Mouse (Mus musculus) neural tube, embryonic 15.5 days (tissue): Measurements from ENCODE around the gene Gper1. TPM values are rescaled to one million over a fixed set of nuclear protein-coding genes. Genes with fewer than 3 reads are reported as not detected.
A peak's percentile ranks its signal among the peaks of the same experiment; 100 is the strongest.

Experiments used
- ATAC-seq: fragments of 200-750 bp; cut with Nextera tagmentation; 2 replicates; pipeline ENCODE4 v1.8.0; 2017; ENCODE audit warnings: mild to moderate bottlenecking, moderate TSS enrichment, moderate library complexity; ENCODE audit not compliant: low FRiP score
- H3K27ac ChIP-seq: fragments of 300-500 bp; sonication (generic); replicated peaks from 2 replicates; pipeline ENCODE4 v1.5.1; 2015; ENCODE audit warnings: mild to moderate bottlenecking, inconsistent platforms
- H3K27me3 ChIP-seq: fragments of 300-500 bp; sonication (generic); replicated peaks from 2 replicates; pipeline ENCODE4 v1.6.1; 2015; ENCODE audit warnings: inconsistent platforms
- H3K36me3 ChIP-seq: fragments of 300-500 bp; sonication (generic); 2 replicates; pipeline ENCODE4 v1.6.1; 2015; ENCODE audit warnings: inconsistent platforms
- H3K4me1 ChIP-seq: fragments of 300-500 bp; sonication (generic); 2 replicates; pipeline ENCODE4 v1.6.1; 2015; ENCODE audit warnings: inconsistent platforms
- H3K4me2 ChIP-seq: fragments of 300-500 bp; sonication (generic); 2 replicates; pipeline ENCODE4 v1.6.1; 2015; ENCODE audit warnings: inconsistent platforms, mild to moderate bottlenecking, moderate library complexity
- H3K4me3 ChIP-seq: fragments of 300-500 bp; sonication (generic); replicated peaks from 2 replicates; pipeline ENCODE4 v1.5.1; 2015; ENCODE audit warnings: mild to moderate bottlenecking, inconsistent platforms
- H3K9ac ChIP-seq: fragments of 300-500 bp; sonication (generic); replicated peaks from 2 replicates; pipeline ENCODE4 v1.6.1; 2015; ENCODE audit warnings: mild to moderate bottlenecking, inconsistent platforms
- H3K9me3 ChIP-seq: fragments of 300-500 bp; sonication (generic); replicated peaks from 2 replicates; pipeline ENCODE4 v1.6.1; 2016; ENCODE audit warnings: inconsistent platforms
- WGBS: fragments of 180-500 bp; shearing (Covaris S2); methylation state at CpG from one replicate; pipeline ENCODE4 v1.1.7; 2015; ENCODE audit warnings: mixed read lengths; 5-methylcytosine and 5-hydroxymethylcytosine counted together
- polyA plus RNA-seq: library from polyadenylated mRNA; unstranded; fragments of >200 nt; fragmentation: Nextera tagmentation; extraction: Ambion mirVana; gene quantifications from 2 replicates; pipeline ENCODE4 v1.2.1, GENCODE M21; 2015

Gper1 gene
- polyA plus RNA-seq, 1 experiment from 2014 or later = 7.8 TPM

DNA sequence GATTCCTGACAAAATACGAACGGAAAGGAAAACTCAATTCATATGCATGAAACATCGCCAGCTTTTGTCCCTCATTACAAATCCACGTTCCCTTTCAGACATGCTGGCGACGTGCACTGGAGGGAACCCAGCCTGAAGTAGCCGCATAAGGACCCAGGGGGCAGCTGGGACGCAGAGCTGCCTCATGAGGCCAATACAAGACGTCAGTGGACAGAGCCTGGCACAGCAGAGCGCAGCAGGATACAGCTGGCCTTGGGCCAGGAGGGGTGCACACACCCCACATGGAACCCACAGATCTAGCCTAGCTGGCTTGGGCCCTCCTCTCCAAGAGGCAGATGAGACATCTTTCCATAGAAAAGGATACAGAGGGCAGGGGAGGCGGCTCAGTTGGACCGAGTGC, 15.5 kb downstream of the Gper1 start:
- H3K36me3 ChIP-seq = no peaks in the 10 kb centered on the region
- no peaks in the 10 kb centered on the region for H3K27me3 ChIP-seq
- no peaks in the 10 kb centered on the region for H3K9me3 ChIP-seq
- 60% methylated on average over 12 of the region's 12 CpGs for WGBS
- no peak overlapping the region for H3K4me3 ChIP-seq
- no peak overlapping the region for H3K27ac ChIP-seq
- ATAC-seq = no peak
- no peak overlapping the region for H3K9ac ChIP-seq
- H3K4me1 ChIP-seq = peaks cover 52% of the 10 kb centered on the region
- no peak overlapping the region for H3K4me2 ChIP-seq

DNA sequence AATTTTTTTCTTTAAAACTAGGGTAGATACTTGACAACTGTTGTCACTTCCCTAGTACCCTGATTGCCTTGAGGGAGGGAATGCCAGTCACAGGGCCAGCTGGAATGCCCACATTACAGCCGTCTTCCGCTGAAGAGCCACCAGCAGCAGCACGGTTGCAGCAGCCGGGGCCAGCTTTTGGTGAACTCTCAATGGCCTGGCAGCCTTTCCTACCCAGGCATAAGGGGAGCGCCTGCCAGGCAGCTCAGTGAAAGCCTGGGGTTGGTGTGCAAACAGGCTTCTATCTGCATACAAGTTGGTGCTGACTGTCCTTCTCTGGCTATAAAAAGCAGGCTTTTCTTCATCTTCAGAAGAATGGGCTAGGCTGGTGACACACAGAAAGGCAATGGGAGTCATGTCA, 17.5 kb downstream of the Gper1 start:
- H3K4me3 ChIP-seq = no peak overlapping the region
- H3K27ac ChIP-seq = no peak overlapping the region
- no peaks in the 10 kb centered on the region for H3K9me3 ChIP-seq
- no peak overlapping the region for H3K4me2 ChIP-seq
- no peaks in the 10 kb centered on the region for H3K36me3 ChIP-seq
- WGBS = 67% methylated on average over 5 of the region's 5 CpGs
- no peaks in the 10 kb centered on the region for H3K27me3 ChIP-seq
- peaks cover 32% of the 10 kb centered on the region for H3K4me1 ChIP-seq
- no peak overlapping the region for H3K9ac ChIP-seq
- no peak for ATAC-seq

DNA sequence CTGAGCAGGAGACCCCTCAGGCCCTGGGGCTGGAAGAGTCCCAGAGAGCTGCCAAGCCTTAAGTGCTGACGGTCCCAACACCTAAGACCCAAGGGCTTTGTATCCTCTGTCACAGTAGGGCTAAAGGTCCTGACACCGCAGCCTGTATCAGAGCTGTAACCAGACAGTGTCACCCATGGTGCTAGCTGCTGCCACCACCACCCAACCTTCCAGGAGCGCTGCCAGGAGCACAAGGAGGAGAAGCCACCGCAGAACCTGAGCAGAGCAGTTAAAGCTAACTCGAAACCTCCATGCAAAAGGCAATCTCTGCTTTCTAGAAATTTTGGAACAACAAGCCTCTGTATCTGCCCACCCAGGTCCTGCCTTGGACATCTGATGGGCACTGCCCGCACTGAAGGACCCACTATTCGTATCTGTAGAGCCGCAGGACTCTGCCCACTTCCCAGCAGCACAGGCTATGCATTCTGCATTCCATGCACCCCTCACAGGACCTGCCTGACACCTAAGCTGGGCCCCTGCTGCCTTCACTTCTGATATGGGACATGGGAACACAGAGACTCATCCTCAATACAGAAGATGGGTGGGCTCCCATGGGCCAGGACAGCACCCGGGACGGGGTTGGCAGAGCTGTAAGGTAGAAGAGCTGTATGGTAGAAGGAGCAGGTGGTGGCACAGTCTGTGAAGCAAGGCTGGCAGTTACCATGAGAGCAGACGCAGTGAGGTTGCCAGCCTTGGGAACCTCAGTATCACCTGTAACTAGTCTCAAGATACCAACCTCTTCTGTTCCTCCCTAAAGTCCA, 18.2 kb downstream of the Gper1 start:
- no peaks in the 10 kb centered on the region for H3K36me3 ChIP-seq
- peaks cover 25% of the 10 kb centered on the region for H3K4me1 ChIP-seq
- H3K4me3 ChIP-seq = no peak overlapping the region
- peak overlapping the region; percentile 38; the same call in 1 of the 2 replicates for H3K27ac ChIP-seq
- H3K9me3 ChIP-seq = no peaks in the 10 kb centered on the region
- 93% methylated on average over 11 of the region's 11 CpGs for WGBS
- no peak for ATAC-seq
- no peak overlapping the region for H3K4me2 ChIP-seq
- no peaks in the 10 kb centered on the region for H3K27me3 ChIP-seq
- H3K9ac ChIP-seq = no peak overlapping the region

DNA sequence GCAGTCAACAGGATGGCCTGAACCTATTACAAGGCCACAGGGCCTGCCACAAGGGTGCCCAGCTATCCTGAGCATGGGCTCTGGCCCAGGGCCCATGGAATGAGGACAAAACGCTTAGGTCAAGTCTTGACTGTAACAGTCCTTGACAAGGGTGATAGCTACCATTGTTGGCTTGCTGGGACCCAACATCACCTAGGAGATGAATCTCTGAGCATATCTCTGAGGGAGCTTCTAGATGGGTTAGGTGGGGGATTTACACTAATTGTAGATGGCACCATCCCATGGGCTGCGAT, 18.7 kb downstream of the Gper1 start:
- no peak overlapping the region for H3K4me2 ChIP-seq
- H3K27ac ChIP-seq = peak overlapping the region; percentile 38; the same call in 1 of the 2 replicates
- no peaks in the 10 kb centered on the region for H3K9me3 ChIP-seq
- no peaks in the 10 kb centered on the region for H3K36me3 ChIP-seq
- H3K9ac ChIP-seq = no peak overlapping the region
- H3K27me3 ChIP-seq = no peaks in the 10 kb centered on the region
- no peak overlapping the region for H3K4me3 ChIP-seq
- no peak for ATAC-seq
- H3K4me1 ChIP-seq = peaks cover 24% of the 10 kb centered on the region
- 93% methylated on average over 2 of the region's 2 CpGs for WGBS

DNA sequence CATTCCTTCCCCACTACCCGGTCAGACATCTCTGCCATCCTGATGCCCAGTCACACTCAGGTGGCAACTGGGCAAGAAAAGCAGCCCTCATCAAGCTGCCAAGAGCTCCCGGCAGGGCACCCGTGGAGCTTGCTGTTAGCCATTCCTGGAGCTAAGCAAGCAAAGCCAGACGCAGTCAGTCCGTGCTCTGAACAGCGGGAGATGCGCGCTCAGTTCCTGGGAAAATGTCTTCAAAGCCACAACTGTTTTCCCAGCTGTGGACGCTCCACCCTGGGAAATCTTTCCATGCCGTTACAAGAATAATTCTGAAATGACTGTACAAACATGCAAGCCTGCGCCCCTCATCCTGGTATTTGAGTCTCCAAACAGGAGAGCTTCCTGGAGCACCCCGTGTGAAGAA, 19.5 kb downstream of the Gper1 start:
- Histone ChIP-seq H3K9ac (no peak overlapping the region), H3K36me3 (no peaks in the 10 kb centered on the region), H3K4me2 (no peak overlapping the region), H3K4me3 (no peak overlapping the region), H3K4me1 (peaks cover 24% of the 10 kb centered on the region), H3K27ac (peak overlapping the region; percentile 57), H3K27me3 (no peaks in the 10 kb centered on the region), H3K9me3 (no peaks in the 10 kb centered on the region)
- 69% methylated on average over 12 of the region's 12 CpGs for WGBS
- no peak; the same call in 1 of the 2 replicates for ATAC-seq

DNA sequence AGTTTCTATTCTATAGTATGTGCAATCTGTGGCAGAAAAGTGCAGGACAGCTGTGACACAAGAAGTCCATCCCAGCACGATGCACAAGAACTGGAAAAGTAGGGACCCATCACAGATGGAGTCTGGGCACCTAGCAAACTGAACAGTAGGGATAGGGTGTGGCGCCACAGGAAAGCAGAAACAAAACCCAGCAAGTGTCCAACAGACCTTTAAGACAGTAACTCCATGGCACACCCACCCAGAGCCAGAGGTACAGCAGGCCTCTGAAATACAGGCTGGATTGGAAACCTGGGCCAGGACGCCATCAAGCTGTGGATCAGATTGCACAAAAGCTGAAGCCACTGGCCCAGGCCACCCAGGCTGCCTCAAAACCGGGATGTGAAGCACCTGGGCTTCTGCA, 20.0 kb downstream of the Gper1 start:
- no peak for ATAC-seq
- Histone ChIP-seq H3K4me2 (no peak overlapping the region), H3K36me3 (no peaks in the 10 kb centered on the region), H3K4me1 (peaks cover 24% of the 10 kb centered on the region), H3K9ac (no peak overlapping the region), H3K4me3 (no peak overlapping the region), H3K9me3 (no peaks in the 10 kb centered on the region), H3K27ac (peak overlapping the region; percentile 57), H3K27me3 (no peaks in the 10 kb centered on the region)
- 81% methylated on average over 4 of the region's 4 CpGs for WGBS

DNA sequence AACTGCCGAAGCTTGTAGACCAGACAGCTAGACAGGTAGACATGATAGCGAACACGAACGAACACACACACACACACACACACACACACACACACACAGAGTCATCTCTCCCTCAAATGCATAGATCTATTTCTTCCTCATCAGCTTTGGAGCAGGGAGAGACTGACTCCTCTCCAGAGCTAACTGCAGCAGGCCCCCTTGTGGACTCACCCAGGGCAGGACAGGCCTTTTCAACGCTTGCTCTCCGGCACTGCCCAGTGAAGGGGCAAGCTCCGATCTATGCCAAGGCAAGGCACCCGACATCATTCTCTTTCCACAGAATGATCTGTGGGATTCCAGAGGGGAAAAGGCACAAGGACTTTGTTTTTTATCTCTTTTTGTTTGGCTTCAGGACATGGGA, 22.3 kb downstream of the Gper1 start:
- no peaks in the 10 kb centered on the region for H3K27me3 ChIP-seq
- no peak overlapping the region for H3K4me3 ChIP-seq
- no peak for ATAC-seq
- H3K4me2 ChIP-seq = no peak overlapping the region
- H3K9me3 ChIP-seq = no peaks in the 10 kb centered on the region
- no peak overlapping the region for H3K9ac ChIP-seq
- peaks cover 27% of the 10 kb centered on the region for H3K4me1 ChIP-seq
- H3K27ac ChIP-seq = no peak overlapping the region
- WGBS = 83% methylated on average over 8 of the region's 8 CpGs
- H3K36me3 ChIP-seq = no peaks in the 10 kb centered on the region

DNA sequence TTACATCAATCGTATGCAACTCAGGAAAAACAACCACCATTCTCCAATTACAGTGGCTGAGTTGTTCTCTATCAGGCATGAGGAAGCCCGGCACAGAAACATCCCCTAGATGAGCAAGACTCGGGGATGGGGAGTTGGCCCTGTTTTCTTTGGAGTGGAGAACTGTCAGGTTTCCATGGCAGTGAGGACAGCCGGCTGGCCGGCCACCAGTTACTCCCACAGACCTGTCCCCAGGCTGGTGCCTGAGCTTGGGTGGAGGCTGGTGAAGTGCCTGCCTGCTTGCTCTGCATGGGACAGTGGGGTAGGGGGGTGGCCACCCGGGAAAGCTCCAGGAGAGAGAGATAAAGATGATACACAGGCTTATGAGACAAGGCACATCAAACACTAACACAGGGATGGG, 25.1 kb downstream of the Gper1 start:
- Histone ChIP-seq H3K4me3 (no peak overlapping the region), H3K9me3 (no peaks in the 10 kb centered on the region), H3K4me2 (no peak overlapping the region), H3K4me1 (peaks cover 13% of the 10 kb centered on the region), H3K27me3 (no peaks in the 10 kb centered on the region), H3K9ac (no peak overlapping the region), H3K36me3 (0 out of 2 replicates have a peak, but pooled peaks cover 2% of the 10 kb centered on the region), H3K27ac (no peak overlapping the region)
- WGBS = 69% methylated on average over 6 of the region's 6 CpGs
- ATAC-seq = no peak

DNA sequence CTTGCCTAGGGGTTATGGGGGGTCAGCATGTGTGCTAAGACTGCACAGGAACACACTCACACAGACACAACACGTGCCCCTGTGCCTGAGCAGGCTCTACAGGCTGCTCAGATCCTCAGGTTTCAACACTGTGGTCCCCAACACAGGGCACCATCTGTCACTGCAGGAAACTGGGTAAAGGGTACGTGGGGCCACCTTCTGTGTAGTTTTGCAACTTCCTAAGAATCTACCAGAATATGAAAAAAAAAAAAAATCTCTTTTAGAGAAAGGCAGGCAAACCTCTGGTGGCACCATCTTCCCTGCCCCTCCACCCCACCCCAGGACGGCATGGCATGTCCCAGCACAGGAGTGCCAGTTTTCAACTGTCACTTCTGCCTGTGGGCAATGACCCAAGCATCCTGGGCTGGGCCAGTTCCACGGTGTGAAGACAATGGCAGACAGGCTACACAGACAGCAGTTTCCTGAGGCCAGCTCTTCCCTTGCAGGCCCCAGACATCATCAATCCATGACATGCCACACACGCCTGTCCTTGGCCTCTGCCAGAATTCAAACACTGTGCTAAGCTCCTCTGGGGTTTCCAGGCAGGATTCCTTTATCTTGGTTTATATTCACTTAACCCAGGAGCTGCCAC, 26.3 kb downstream of the Gper1 start:
- H3K4me1 ChIP-seq = peaks cover 13% of the 10 kb centered on the region
- ATAC-seq = peak; percentile 39; the same call in 1 of the 2 replicates
- H3K36me3 ChIP-seq = 0 out of 2 replicates have a peak, but pooled peaks cover 2% of the 10 kb centered on the region

DNA sequence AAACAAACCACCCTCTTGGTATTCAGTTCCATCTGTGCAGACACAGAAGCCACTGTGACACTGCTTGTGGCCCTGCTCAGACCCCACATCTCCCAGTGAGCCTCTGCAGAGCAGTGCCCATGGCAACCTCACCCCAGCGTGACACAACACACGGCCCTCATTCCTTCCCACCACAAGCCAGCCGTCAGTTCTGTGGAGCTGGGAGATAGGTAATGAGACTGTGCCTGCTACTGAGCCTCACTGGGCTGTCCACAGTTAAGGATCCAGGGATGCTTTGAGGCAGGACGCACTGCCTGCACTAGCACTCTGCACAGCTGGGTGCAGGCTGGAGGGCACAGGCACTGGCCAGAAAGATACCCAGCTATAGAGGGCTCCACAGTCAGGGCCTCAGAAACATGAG, 27.0 kb downstream of the Gper1 start:
- Histone ChIP-seq H3K4me2 (no peak overlapping the region), H3K27me3 (no peaks in the 10 kb centered on the region), H3K9ac (peak overlapping the region; percentile 10; the same call in 1 of the 2 replicates), H3K9me3 (no peaks in the 10 kb centered on the region), H3K4me3 (no peak overlapping the region), H3K27ac (peak overlapping the region; percentile 65), H3K36me3 (0 out of 2 replicates have a peak, but pooled peaks cover 5% of the 10 kb centered on the region), H3K4me1 (peaks cover 13% of the 10 kb centered on the region)
- WGBS = 16% methylated on average over 4 of the region's 4 CpGs
- peak; percentile 40 for ATAC-seq

More for the DNA sequence above, 26.3 kb downstream of the Gper1 start:
- Histone ChIP-seq H3K4me3 (no peak overlapping the region), H3K27me3 (no peaks in the 10 kb centered on the region), H3K27ac (peak overlapping the region; percentile 65), H3K9me3 (no peaks in the 10 kb centered on the region), H3K4me2 (no peak overlapping the region), H3K9ac (peak overlapping the region; percentile 10; the same call in 1 of the 2 replicates)
- 42% methylated on average over 5 of the region's 5 CpGs for WGBS

DNA sequence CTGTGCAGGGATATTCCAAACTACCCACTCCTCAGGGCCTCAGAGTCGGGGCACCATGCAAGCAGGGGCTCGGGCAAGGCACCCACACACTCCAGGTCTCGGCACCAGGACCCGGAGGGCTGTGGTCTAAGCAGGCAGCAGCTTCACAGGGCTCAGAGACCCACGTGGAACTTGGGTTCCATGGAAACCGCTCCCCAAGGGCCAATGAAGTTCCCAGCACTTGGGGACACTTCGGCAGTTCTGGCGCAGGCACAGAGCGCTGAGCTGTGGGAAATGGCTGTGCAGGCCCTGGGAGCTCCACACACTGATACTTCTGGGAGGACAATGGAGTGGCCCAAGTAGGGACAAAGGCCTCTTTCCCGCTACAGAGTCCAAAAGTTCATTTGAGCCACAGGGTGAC, 30.1 kb downstream of the Gper1 start:
- 76% methylated on average over 10 of the region's 10 CpGs for WGBS
- Histone ChIP-seq H3K4me2 (no peak overlapping the region), H3K4me1 (peaks cover 13% of the 10 kb centered on the region), H3K4me3 (no peak overlapping the region), H3K9me3 (no peaks in the 10 kb centered on the region), H3K27ac (no peak overlapping the region; the same call in 1 of the 2 replicates), H3K27me3 (no peaks in the 10 kb centered on the region), H3K9ac (no peak overlapping the region), H3K36me3 (0 out of 2 replicates have a peak, but pooled peaks cover 13% of the 10 kb centered on the region)
- ATAC-seq = 0 out of 2 replicates have a peak, but pooled peaks have one; percentile 55

DNA sequence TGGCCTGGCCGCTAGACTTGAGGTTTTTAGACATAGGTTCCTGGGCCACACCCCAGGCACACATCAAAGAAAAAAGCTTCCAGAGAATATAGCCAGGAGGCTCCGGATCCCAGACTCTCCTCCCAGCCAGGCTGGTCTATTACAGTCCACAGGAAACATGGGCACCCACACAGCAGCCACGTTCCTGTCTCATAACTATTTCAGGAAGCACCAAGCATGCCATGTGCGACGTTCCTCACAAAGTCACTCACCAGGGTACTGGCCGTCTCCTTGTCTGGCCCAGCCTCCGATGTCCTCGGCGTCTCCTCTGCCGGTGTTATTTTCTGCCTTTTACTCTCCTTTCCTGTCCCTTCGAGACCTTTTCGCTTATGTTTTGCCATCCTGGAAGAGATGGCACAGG, 32.2 kb downstream of the Gper1 start:
- H3K4me3 ChIP-seq = no peak overlapping the region
- no peaks in the 10 kb centered on the region for H3K9me3 ChIP-seq
- no peak for ATAC-seq
- H3K4me2 ChIP-seq = no peak overlapping the region
- H3K9ac ChIP-seq = no peak overlapping the region
- WGBS = 92% methylated on average over 12 of the region's 12 CpGs
- 0 out of 2 replicates have a peak, but pooled peaks cover 13% of the 10 kb centered on the region for H3K36me3 ChIP-seq
- no peak overlapping the region for H3K27ac ChIP-seq
- H3K27me3 ChIP-seq = no peaks in the 10 kb centered on the region
- H3K4me1 ChIP-seq = peaks cover 16% of the 10 kb centered on the region
